Mouse (Mus musculus): Measurements from ENCODE around the gene Inpp5b.

- TF ChIP-seq CTCF (IDR thresholded peaks at IDR 0.05; ENCODE audit: control insufficient read depth, insufficient read depth, low read length): no peak
- TF ChIP-seq POLR2A (IDR thresholded peaks at IDR 0.05; ENCODE audit: borderline replicate concordance, control insufficient read depth, low read depth, low read length): no peak
Measured at GRCm38 (mm10) chr4:124766566-124766940, 24.9 kb downstream of the Inpp5b start.

Data from bone marrow, adult 2 months (tissue).